ENCODE assay signal across 15 mouse cellular contexts in the genomic region with DNA sequence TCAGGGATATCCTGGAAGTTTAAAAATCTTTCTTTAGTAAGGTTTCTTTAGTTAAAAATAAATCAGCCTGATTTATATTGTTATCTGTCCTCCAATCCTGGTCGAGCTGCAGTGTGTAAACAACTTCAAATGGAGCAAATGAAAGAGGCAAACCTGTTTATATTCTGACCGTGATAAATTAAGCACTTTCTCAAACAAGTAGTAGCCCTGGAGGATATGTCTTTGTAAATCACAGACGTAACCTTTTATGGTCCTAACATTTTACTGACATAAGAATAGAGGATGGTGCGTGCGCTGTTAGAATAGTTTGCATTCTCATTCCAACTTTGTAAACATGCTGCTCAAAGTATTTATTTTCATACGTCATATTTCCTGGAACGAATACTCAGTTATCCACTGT.
"Had no signal": no experiment of that assay in that cellular context is flagged by ENCODE, and none has a peak within 500 bp of the region (broad histone marks: within the 10 kb centered on the region; RNA-seq: fewer than 3 reads in every experiment).

No protein-coding gene starts in this region.

- H3K4me3 ChIP-seq: hindbrain, embryonic 15.5 days; liver, embryonic 15.5 days; lung, embryonic 15.5 days; megakaryocyte, embryonic 14.5 days; midbrain, embryonic 15.5 days; neural tube, embryonic 12.5 days had no signal

- H3K9ac ChIP-seq: hindbrain, embryonic 15.5 days; liver, embryonic 15.5 days; lung, embryonic 15.5 days; midbrain, embryonic 15.5 days; neural tube, embryonic 12.5 days had no signal

- ATAC-seq: midbrain, embryonic 15.5 days had no signal

- H3K4me2 ChIP-seq: hindbrain, embryonic 15.5 days; liver, embryonic 11.5 days; liver, embryonic 15.5 days; lung, embryonic 15.5 days; midbrain, embryonic 11.5 days; midbrain, embryonic 15.5 days; neural tube, embryonic 12.5 days had no signal

- DNase-seq: kidney, adult 9 months; left cerebral cortex, postnatal 4 days; retina, postnatal 1 day; right cerebral cortex, postnatal 4 days; spleen, adult 18-20 months; thymus, postnatal 36 days had no signal

- H3K9me3 ChIP-seq: hindbrain, embryonic 15.5 days; liver, embryonic 15.5 days; lung, embryonic 15.5 days; megakaryocyte, embryonic 14.5 days; midbrain, embryonic 15.5 days; neural tube, embryonic 12.5 days had no signal

- H3K4me1 ChIP-seq: hindbrain, embryonic 15.5 days; midbrain, embryonic 15.5 days; neural tube, embryonic 12.5 days had no signal

- H3K36me3 ChIP-seq: hindbrain, embryonic 15.5 days; liver, embryonic 15.5 days; lung, embryonic 15.5 days; midbrain, embryonic 15.5 days; neural tube, embryonic 12.5 days had no signal

- H3K27ac ChIP-seq: hindbrain, embryonic 15.5 days; liver, embryonic 15.5 days; lung, embryonic 15.5 days; macrophage; midbrain, embryonic 15.5 days; neural tube, embryonic 12.5 days had no signal

- H3K27me3 ChIP-seq: hindbrain, embryonic 15.5 days; liver, embryonic 15.5 days; lung, embryonic 15.5 days; megakaryocyte, embryonic 14.5 days; midbrain, embryonic 15.5 days; neural tube, embryonic 12.5 days had no signal
